Mouse (Mus musculus): ENCODE data around the gene Gm13124. TPM values are rescaled to one million over a fixed set of nuclear protein-coding genes. Genes with fewer than 3 reads are reported as not detected.
"Not testable (repeated sequence)": the region's sequence is repeated elsewhere in the genome, so short reads cannot be mapped to it uniquely, and the experiment has no call there.

Gm13124 gene
- not detected in 2 replicates for polyA plus RNA-seq (2012; rRNA removed)

GRCm38 (mm10) chr4:144565034-144565433, at the start of gene Gm13124:
Gm13124 (minus strand) TSS chr4:144565134.
- no peak for DNase-seq (ENCODE audit: low read depth, low spot score)
- WGBS: 97% methylated on average over 1 of the region's 1 CpGs

DNA sequence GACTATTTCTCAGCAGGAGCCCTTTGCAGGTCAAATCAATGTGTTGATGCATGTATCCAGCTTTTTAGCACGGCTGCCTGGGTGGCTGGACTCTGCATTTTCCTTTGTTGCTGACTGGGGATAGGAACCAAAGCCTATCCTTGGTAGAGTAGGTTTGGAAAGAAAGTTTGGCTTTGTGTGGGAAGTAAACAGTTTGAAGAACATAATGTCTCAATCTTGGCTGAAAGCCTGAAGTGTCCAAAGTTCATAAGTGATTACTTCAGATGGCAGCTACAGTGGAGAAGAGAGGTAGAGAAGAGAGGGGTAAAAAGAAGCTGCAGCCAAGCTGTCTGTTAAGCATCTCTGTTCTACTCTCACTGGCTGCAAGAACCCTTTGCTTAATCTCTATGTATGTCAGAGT, 49.7 kb upstream of the Gm13124 start:
- WGBS: 38% methylated on average over 1 of the region's 1 CpGs
- DNase-seq (ENCODE audit: low read depth, low spot score): peak; percentile 11

GRCm38 (mm10) chr4:144613407-144613806, 48.5 kb upstream of the Gm13124 start, which contains the start of gene Aadacl4:
Aadacl4 (plus strand) TSS chr4:144613707.
- 50% methylated on average over 1 of the region's 1 CpGs for WGBS
- DNase-seq (ENCODE audit: low read depth, low spot score): no peak

DNA sequence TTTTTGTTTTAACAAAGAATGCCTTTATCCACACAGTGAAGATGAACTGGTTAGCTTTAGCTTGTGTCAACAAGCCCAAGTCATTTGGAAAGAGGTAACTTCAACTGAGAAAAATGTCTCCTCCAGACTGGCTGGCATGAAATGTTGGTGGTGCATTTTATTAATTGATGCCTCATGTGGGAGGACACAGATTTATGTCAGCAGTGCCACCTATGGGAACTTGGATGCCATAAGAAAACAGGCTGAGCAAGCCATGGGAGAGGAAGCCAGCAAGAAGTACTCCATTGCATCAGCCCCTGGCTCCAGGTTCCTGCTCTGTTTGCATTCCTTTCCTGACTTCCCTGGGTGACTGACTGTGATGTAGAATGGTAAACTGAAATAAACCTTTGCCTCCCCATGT, 27.9 kb upstream of the Gm13124 start:
- DNase-seq (ENCODE audit: low read depth, low spot score): no peak

- 84% methylated on average over 12 of the region's 16 CpGs for WGBS
- not testable (repeated sequence) for DNase-seq (ENCODE audit: low read depth, low spot score)
Measured at GRCm38 (mm10) chr4:144586207-144586606, 21.3 kb upstream of the Gm13124 start.

GRCm38 (mm10) chr4:144567752-144568151, 2.8 kb upstream of the Gm13124 start:
- no peak for DNase-seq (ENCODE audit: low read depth, low spot score)

DNA sequence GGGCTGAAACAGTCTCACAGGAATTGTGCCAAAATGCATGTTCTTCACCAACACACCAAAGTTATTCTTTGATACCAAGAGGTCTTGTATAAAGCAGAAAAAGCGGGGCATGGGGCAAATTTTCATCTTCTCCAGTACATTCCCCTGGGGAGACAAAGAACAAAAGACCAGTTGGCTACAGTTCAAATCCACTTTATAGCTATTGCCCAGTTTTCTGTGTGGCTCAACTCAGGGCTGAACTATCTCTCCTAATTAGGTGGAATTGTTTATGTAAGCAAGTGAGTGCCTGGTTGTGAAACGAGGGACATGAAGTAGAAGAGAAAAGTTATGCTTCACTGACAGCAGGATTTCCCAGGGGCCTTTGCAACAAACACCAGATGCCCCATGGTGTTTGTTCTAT, 3.7 kb downstream of the Gm13124 start:
- WGBS: 24% methylated on average over 2 of the region's 2 CpGs
- DNase-seq (ENCODE audit: low read depth, low spot score): no peak

DNA sequence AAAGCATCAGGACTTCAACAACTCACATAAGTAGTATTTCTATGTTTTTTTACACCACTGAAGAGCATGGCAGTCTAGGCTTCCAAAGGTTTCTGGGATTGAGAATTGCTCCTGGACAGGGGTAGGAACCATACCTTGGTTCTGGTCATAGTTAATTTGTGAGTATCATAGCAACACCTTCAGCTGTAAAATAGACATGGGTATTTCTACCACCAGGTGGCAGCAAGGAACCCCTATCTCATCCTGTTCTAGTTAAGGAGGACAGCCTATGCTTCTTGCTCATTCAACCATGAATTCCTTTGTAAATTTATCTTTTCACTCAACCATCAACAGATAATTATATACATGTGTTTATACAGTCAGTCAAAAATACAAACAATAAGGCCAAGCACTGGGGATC, 5.1 kb downstream of the Gm13124 start:
- DNase-seq (ENCODE audit: low read depth, low spot score): peak; percentile 8

DNA sequence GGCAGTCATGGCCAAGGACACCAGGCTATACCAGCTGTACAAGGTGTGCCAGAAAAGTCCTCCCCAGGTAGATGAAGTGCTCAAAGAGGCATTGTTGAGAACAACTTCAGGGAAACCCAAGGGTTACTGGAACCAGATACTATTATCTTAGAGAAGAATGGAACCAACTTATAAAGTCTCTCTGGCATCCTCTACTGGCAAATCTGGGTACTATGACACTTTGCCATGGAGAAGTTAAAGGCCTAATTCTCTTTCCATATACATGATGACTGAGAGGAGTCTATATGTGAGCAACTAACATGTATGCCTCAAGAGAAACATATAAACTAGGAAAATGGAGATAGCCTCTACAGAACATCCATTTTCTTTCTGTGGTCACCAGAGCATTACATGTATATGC, 13.8 kb downstream of the Gm13124 start:
- no peak for DNase-seq (ENCODE audit: low read depth, low spot score)

DNA sequence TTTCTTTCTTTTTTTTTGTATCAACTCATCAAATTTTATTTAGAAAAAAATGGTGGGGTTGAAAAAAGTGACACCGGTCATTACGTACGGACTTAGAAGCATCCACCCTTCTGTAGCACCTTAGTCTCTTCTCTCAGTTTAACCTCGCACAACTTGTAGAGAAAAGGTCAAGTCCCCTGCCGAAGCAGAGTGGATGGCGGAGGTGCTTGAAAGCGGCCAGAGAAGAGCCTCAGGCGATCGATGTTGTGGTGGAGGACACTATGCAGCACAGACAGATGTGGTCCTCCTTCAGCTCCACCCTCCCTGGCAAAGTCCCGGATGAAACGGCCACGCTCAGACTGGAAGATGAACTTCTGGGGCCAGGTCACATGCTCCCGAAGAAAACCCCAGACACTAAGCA, 19.6 kb downstream of the Gm13124 start:
- WGBS: 93% methylated on average over 13 of the region's 13 CpGs
- DNase-seq (ENCODE audit: low read depth, low spot score): not testable (repeated sequence)

GRCm38 (mm10) chr4:144544689-144545088, 20.2 kb downstream of the Gm13124 start:
- no peak for DNase-seq (ENCODE audit: low read depth, low spot score)
- WGBS: 65% methylated on average over 1 of the region's 1 CpGs

- WGBS: 79% methylated on average over 5 of the region's 5 CpGs
Measured at GRCm38 (mm10) chr4:144519522-144519921, 45.4 kb downstream of the Gm13124 start, which contains the start of gene 9430007A20Rik. 9430007A20Rik (plus strand) TSS chr4:144519822.

GRCm38 (mm10) chr4:144506518-144506917, 58.4 kb downstream of the Gm13124 start:
- no peak for DNase-seq (ENCODE audit: low read depth, low spot score)
- 83% methylated on average over 1 of the region's 1 CpGs for WGBS

More at GRCm38 (mm10) chr4:144519522-144519921, 45.4 kb downstream of the Gm13124 start, which contains the start of gene 9430007A20Rik:
- no peak for DNase-seq (ENCODE audit: low read depth, low spot score)

Other genes starting within 250 kb of the Gm13124 start
- not detected in 2 replicates for gene Gm13128, start 234.9 kb downstream of the Gm13124 start, polyA plus RNA-seq (2012; rRNA removed)
- gene Gm13119, start 207.2 kb downstream of the Gm13124 start, polyA plus RNA-seq (2012; rRNA removed): not detected in 2 replicates
- gene Pramef20, start 187.2 kb downstream of the Gm13124 start, polyA plus RNA-seq (2012; rRNA removed): not detected in 2 replicates
- 0.32 TPM in 1 of 2 replicates, not detected in the other for gene Pramef12, start 156.7 kb downstream of the Gm13124 start, polyA plus RNA-seq (2012; rRNA removed)
- not detected in 2 replicates for gene 1700012P22Rik, start 126.4 kb downstream of the Gm13124 start, polyA plus RNA-seq (2012; rRNA removed)
- gene Gm9944, start 111.8 kb downstream of the Gm13124 start, polyA plus RNA-seq (2012; rRNA removed): not detected in 2 replicates
- gene Aadacl3, start 101.4 kb downstream of the Gm13124 start, polyA plus RNA-seq (2012; rRNA removed): not detected in 2 replicates
- gene 9430007A20Rik, start 45.3 kb downstream of the Gm13124 start, polyA plus RNA-seq (2012; rRNA removed): not detected in 2 replicates
- not detected in 2 replicates for gene Aadacl4, start 48.6 kb upstream of the Gm13124 start, polyA plus RNA-seq (2012; rRNA removed)
- gene Gm436, start 121.2 kb upstream of the Gm13124 start, polyA plus RNA-seq (2012; rRNA removed): not detected in 2 replicates
- not detected in 2 replicates for gene Gm13178, start 156.3 kb upstream of the Gm13124 start, polyA plus RNA-seq (2012; rRNA removed)
- gene Gm438, start 221.4 kb upstream of the Gm13124 start, polyA plus RNA-seq (2012; rRNA removed): not detected in 2 replicates

Measured in large intestine, adult 2 months (tissue).